Mouse (Mus musculus): ENCODE measurements around the gene Capns1. TPM values are rescaled to one million over a fixed set of nuclear protein-coding genes. Genes with fewer than 3 reads are reported as not detected.
A peak's percentile ranks its signal among the peaks of the same experiment; 100 is the strongest.
"Not testable (repeated sequence)": the region's sequence is repeated elsewhere in the genome, so short reads cannot be mapped to it uniquely, and the experiment has no call there.

Gene Capns1
- polyA plus RNA-seq (2015; fragmentation: Nextera tagmentation; extraction: Ambion mirVana), result 92.0 and 110 TPM in 2 replicates

DNA sequence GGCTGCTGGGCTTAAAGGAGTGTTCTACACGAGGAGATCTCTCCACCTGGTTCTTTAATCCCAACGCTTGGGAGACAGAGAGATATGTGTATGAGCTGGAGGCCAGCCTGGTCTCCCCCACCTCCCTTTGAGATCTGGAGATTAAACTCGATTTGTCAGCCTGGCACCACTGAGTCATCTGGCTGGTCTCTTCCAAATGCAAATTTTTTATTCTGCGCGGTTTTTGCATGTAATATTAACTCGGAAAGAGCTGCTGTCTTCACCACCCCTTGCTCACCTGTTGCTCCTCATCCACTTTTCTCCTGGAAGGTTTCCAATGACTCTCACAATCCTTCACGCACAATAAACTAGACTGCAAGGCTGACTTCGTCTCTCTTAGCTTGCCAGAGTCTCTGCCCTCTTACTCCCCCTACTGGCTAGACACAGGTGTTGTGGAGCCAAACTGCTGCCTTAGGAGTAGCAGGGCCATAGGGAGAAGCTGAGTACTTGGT lies at the start of gene Capns1:
Capns1 (minus strand) TSS at position 331 of the 491 bp plus-strand sequence.
- ATAC-seq (ENCODE audit: insufficient number of reproducible peaks, insufficient read depth, low FRiP score, low TSS enrichment, low read depth), result no peak
- no peaks in the 10 kb centered on the region for H3K9me3 ChIP-seq
- no peak within 1 kb of the TSS for H3K27ac ChIP-seq
- H3K4me3 ChIP-seq, result peak within 1 kb of the TSS; percentile 11
- H3K4me2 ChIP-seq, result peak within 1 kb of the TSS; percentile 39
- H3K36me3 ChIP-seq, result no peaks in the 10 kb centered on the region
- no peaks in the 10 kb centered on the region for H3K27me3 ChIP-seq
- 4% methylated on average over 8 of the region's 8 CpGs for WGBS
- 0 out of 2 replicates have a peak within 1 kb of the TSS, but pooled peaks have one; percentile 0 for H3K9ac ChIP-seq
- H3K4me1 ChIP-seq, result peaks cover 10% of the 10 kb centered on the region

DNA sequence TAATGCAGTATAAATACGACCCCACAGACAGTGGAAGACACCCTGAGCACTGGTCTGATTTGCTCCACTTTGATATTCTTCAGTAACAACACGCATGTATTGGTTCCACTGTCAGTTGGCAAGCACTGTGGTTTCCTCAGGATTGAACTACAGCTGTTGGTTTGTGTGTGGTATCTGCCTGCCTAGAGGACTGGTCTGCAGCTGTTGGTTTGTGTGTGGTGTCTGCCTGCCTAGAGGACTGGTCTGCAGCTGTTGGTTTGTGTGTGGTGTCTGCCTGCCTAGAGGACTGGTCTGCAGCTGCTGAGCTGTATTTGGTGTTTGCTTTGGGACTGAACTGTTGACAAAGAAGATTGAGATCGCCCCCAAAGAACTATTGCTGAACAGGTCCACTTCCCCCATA lies 38.8 kb upstream of the Capns1 start:
- not testable (repeated sequence) for H3K9ac ChIP-seq; H3K9me3 ChIP-seq; H3K27me3 ChIP-seq; H3K4me3 ChIP-seq; ATAC-seq (ENCODE audit: insufficient number of reproducible peaks, insufficient read depth, low FRiP score, low TSS enrichment, low read depth); H3K27ac ChIP-seq; H3K4me2 ChIP-seq
- Histone ChIP-seq H3K4me1 (peaks cover 11% of the 10 kb centered on the region), H3K36me3 (peaks cover 27% of the 10 kb centered on the region)
- WGBS, result 72% methylated on average over 3 of the region's 3 CpGs

DNA sequence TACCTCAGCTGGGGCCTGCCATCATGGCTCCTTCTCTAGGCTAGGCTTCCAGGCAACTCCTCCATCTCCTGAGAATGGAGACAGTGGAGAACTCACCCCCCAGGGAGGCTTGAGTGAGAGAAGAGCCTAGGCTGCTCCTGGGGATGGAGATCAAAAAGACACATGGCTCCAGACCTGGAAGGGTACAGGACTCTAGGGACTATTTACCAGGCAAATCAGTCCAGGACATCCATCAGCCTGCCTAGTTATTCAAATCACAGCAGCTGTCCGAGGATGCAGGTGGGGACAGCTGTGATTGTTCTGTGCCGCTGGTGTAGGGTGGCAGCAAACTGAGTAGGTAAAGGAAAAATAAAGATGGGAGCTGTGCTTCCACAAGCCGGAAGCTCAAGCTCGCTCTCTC lies 37.0 kb upstream of the Capns1 start, which contains the start of gene Ovol3:
Ovol3 (minus strand) TSS at position 101 of the 400 bp plus-strand sequence.
- ATAC-seq (ENCODE audit: insufficient number of reproducible peaks, insufficient read depth, low FRiP score, low TSS enrichment, low read depth), result no peak
- 90% methylated on average over 4 of the region's 4 CpGs for WGBS
- Histone ChIP-seq H3K27ac (no peak within 1 kb of the TSS), H3K9me3 (no peaks in the 10 kb centered on the region), H3K9ac (no peak within 1 kb of the TSS), H3K27me3 (no peaks in the 10 kb centered on the region), H3K36me3 (peaks cover 19% of the 10 kb centered on the region), H3K4me3 (no peak within 1 kb of the TSS), H3K4me2 (no peak within 1 kb of the TSS), H3K4me1 (peaks cover 16% of the 10 kb centered on the region)

DNA sequence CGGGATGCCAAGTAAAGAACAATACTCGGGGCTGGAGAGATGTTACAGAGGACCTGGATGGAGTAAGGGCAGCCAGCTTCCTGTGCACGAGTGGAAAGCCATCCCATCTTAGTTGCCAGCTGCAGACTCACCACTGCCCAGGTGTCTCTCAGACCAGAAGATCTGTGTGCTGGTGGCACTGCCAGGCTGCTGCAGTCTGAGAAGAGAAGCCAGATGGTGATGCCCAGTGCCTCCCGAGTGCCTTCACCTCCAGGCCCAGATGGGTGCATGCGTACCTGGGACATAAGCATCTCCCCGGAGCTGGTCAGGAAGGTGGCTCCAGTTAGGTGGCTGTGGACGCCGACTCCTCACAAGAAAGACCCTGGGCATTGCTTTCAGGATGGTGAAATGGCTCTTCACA lies 36.5 kb upstream of the Capns1 start:
- Histone ChIP-seq H3K9ac (no peak overlapping the region), H3K4me1 (peaks cover 19% of the 10 kb centered on the region), H3K36me3 (peaks cover 19% of the 10 kb centered on the region), H3K4me2 (no peak overlapping the region), H3K9me3 (no peaks in the 10 kb centered on the region), H3K27ac (no peak overlapping the region), H3K4me3 (no peak overlapping the region), H3K27me3 (no peaks in the 10 kb centered on the region)
- WGBS, result 93% methylated on average over 8 of the region's 8 CpGs
- no peak for ATAC-seq (ENCODE audit: insufficient number of reproducible peaks, insufficient read depth, low FRiP score, low TSS enrichment, low read depth)

DNA sequence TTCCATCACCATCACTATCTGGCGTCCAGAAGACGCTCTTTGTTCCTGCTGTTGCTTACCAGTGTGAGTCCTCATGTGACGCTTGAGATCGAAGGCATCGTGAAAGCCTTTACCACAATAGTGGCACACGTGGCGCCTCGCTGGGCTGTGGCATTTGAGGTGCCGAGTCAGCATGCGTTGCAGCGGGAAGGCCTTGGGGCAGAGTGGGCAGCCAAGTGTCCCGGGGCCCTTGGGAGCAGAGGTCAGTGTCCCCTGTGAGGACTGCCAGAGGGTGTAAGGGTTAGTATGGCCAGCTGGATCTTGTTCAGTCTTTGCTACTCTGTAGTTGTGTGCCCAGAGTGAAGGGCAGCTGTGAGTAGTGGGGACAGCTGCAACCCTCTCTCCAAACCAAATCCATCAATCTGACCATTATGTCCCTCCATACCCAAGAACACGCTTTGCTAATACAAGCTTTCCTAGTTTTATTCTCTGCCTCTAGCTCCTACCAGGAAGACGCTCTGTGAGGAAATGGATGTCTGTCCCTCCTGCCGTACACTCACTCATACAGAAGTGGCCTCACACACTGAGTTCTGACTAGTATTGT lies 35.8 kb upstream of the Capns1 start:
- H3K27ac ChIP-seq, result no peak overlapping the region
- H3K4me2 ChIP-seq, result no peak overlapping the region
- no peaks in the 10 kb centered on the region for H3K27me3 ChIP-seq
- H3K36me3 ChIP-seq, result peaks cover 24% of the 10 kb centered on the region
- H3K4me1 ChIP-seq, result peaks cover 19% of the 10 kb centered on the region
- H3K9me3 ChIP-seq, result no peaks in the 10 kb centered on the region
- WGBS, result 95% methylated on average over 15 of the region's 15 CpGs
- no peak overlapping the region for H3K9ac ChIP-seq
- ATAC-seq (ENCODE audit: insufficient number of reproducible peaks, insufficient read depth, low FRiP score, low TSS enrichment, low read depth), result no peak
- H3K4me3 ChIP-seq, result no peak overlapping the region

DNA sequence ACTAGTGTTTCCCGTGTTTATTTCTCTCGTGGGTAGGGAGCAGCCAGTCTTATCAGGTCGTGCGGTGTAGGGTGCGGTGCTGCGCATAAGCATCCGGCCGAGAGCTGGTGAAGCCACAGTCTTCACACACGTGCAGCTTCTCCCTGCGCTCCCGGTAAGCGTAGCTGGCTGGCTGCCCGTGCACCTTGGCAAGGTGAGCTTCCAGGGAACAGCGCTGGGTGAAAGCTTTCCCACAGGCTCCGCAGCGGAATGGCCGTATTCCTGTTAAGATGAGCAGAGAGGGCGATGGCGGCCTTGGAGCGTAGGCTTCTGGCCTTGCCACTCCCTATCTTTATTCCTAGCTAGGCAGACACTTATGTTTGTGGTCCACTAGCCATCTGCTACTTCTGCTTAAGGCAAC lies 34.8 kb upstream of the Capns1 start:
- Histone ChIP-seq H3K4me2 (peak overlapping the region; percentile 80), H3K4me1 (peaks cover 19% of the 10 kb centered on the region), H3K27ac (no peak overlapping the region), H3K27me3 (no peaks in the 10 kb centered on the region), H3K9ac (peak overlapping the region; percentile 80; the same call in 1 of the 2 replicates), H3K9me3 (no peaks in the 10 kb centered on the region), H3K36me3 (peaks cover 24% of the 10 kb centered on the region), H3K4me3 (peak overlapping the region; percentile 66)
- ATAC-seq (ENCODE audit: insufficient number of reproducible peaks, insufficient read depth, low FRiP score, low TSS enrichment, low read depth), result no peak
- WGBS, result 91% methylated on average over 20 of the region's 20 CpGs

DNA sequence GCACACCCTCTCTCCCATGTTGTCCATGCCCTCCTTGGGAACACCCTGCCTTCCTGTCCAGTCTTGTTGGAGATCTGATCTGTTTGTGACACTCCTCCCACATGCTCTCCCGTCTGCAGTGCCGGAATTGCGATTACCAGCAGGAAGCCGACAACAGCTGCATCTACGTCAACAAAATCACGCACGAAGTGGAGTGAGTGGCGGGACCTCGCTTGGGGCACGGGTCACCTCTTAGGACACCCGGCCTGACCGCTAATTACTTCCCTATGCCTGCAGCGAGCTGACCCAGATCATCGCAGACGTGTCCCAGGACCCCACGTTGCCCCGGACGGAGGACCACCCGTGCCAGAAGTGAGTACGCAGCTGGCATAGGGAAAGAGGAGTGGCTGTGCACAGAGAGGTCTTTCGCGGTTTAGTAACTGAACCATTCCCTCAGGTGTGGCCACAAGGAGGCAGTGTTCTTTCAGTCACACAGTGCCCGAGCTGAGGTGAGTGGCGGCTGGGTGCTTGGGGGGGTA lies 34.1 kb upstream of the Capns1 start:
- Histone ChIP-seq H3K4me2 (peak overlapping the region; percentile 80), H3K27me3 (no peaks in the 10 kb centered on the region), H3K9me3 (no peaks in the 10 kb centered on the region), H3K9ac (peak overlapping the region; percentile 80), H3K36me3 (peaks cover 31% of the 10 kb centered on the region), H3K4me3 (peak overlapping the region; percentile 66), H3K27ac (peak overlapping the region; percentile 94), H3K4me1 (peaks cover 19% of the 10 kb centered on the region)
- WGBS, result 3% methylated on average over 24 of the region's 24 CpGs
- no peak for ATAC-seq (ENCODE audit: insufficient number of reproducible peaks, insufficient read depth, low FRiP score, low TSS enrichment, low read depth)

DNA sequence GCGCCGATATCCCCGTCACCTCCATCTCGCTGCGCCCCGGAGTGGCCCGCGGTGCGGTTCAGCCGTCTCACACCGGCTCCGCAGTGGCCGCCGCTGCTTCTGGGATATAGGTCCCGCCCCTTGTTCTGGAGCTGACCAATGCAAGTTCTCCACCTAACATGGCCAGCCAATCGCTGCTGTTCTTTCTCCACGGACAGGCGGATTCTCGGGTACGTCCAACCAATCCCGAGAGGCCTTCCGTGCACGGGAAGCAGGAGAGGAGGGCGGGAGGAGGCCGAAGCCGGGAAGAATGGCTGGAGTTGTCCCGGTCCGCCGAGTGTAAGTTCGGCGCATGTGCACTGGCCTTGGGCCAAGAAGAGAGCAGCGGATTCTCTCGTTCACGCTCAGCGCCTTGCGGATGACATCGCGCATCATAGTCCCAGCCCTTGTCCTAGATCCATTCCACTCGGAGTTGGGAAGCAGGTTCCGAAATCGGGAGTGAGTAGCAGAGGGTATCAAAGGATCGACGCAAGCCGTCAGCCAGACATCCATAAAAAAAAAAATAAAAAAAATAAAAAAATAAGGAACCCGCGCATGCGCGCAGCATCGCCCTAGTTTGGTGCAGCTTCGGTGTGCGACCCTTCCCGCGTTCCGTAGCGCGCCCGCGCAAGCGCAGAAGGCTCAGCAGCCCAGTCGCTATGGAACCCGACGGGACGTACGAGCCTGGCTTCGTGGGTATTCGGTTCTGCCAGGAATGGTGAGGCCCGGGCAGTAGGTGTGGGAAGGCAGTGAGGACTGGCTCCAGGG lies 33.3 kb upstream of the Capns1 start, which contains the start of the genes Polr2i and Tbcb:
Polr2i (plus strand) TSS at position 280 of the 786 bp plus-strand sequence.
Tbcb (minus strand) TSS at position 604 of the 786 bp plus-strand sequence.
- under 1% methylated on average over 67 of the region's 67 CpGs for WGBS
- peaks cover 39% of the 10 kb centered on the region for H3K36me3 ChIP-seq

DNA sequence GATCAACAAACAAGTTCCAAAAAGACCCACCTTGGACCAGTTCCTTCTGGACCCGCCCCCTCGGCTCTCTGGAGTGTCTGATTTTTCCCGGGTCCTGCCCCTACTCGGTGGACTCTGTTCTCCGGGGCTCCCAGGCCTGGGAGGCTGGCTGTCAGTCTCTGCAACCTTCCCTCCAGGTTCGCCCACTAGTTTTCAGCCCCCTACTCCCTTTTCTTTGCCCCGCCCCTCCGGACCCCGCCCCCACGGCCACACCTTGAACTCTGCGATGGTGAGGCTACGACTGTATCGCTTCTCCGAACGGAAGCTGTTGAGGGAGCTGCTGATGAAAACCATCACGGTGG lies 32.7 kb upstream of the Capns1 start:
- under 1% methylated on average over 16 of the region's 16 CpGs for WGBS
- H3K4me1 ChIP-seq, result peaks cover 19% of the 10 kb centered on the region
- peak; percentile 3; the same call in 1 of the 2 replicates for ATAC-seq (ENCODE audit: insufficient number of reproducible peaks, insufficient read depth, low FRiP score, low TSS enrichment, low read depth)

More for the DNA sequence above, 33.3 kb upstream of the Capns1 start, which contains the start of the genes Polr2i and Tbcb:
- no peaks in the 10 kb centered on the region for H3K27me3 ChIP-seq
- H3K4me2 ChIP-seq, result peak within 1 kb of the TSS; percentile 80
- H3K4me1 ChIP-seq, result peaks cover 19% of the 10 kb centered on the region
- peak within 1 kb of the TSS; percentile 80 for H3K9ac ChIP-seq
- peak; percentile 90 for ATAC-seq (ENCODE audit: insufficient number of reproducible peaks, insufficient read depth, low FRiP score, low TSS enrichment, low read depth)
- no peaks in the 10 kb centered on the region for H3K9me3 ChIP-seq
- H3K27ac ChIP-seq, result peak within 1 kb of the TSS; percentile 94
- H3K4me3 ChIP-seq, result peak within 1 kb of the TSS; percentile 66

DNA sequence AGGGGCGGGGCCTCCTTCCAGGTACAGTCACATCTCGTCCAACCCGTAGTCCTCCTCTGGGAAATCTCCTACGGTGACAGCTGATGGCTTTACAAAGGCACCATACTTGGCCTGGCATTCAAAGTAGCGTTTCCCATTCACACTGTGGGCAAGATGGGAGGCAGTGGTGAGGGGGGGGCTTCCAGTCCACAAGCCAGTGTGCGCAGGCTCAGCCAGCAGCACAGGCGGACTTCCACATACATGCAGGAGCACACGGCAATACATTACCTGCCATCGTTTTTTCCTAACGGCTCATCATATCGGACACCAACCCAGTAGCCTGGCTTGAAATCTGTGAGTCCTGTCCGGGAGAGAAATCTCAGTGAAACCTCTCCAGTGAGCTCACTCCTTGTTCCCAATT lies 25.6 kb upstream of the Capns1 start:
- WGBS, result 94% methylated on average over 12 of the region's 12 CpGs
- Histone ChIP-seq H3K27me3 (no peaks in the 10 kb centered on the region), H3K4me3 (no peak overlapping the region), H3K9ac (no peak overlapping the region), H3K4me1 (peaks cover 6% of the 10 kb centered on the region), H3K9me3 (no peaks in the 10 kb centered on the region), H3K4me2 (no peak overlapping the region), H3K36me3 (peaks cover 55% of the 10 kb centered on the region), H3K27ac (no peak overlapping the region)
- ATAC-seq (ENCODE audit: insufficient number of reproducible peaks, insufficient read depth, low FRiP score, low TSS enrichment, low read depth), result no peak

More for the DNA sequence above, 32.7 kb upstream of the Capns1 start:
- no peaks in the 10 kb centered on the region for H3K27me3 ChIP-seq
- H3K4me2 ChIP-seq, result peak overlapping the region; percentile 80
- H3K27ac ChIP-seq, result peak overlapping the region; percentile 94; the same call in 1 of the 2 replicates
- peaks cover 45% of the 10 kb centered on the region for H3K36me3 ChIP-seq
- H3K4me3 ChIP-seq, result peak overlapping the region; percentile 66
- H3K9me3 ChIP-seq, result no peaks in the 10 kb centered on the region
- peak overlapping the region; percentile 80 for H3K9ac ChIP-seq

DNA sequence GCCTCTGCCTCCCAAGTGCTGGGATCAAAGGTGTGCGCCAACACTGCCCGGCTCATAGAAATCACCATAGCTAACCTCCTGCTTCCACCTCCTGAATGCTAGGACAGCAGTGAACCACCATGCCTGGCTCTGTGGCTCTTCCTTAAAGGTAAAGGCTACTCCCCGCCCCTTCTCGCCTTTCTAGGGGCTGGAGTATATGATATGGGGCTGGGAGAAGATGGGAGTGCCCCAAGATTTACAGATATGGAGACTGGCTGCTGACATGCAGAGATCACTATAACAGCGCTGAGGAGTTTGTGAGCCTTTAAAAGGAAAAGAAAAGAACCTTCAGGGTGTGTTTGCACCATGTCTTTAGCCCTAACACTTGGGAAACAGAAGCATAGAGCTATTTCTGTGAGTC lies 23.6 kb upstream of the Capns1 start:
- Histone ChIP-seq H3K4me1 (peaks cover 10% of the 10 kb centered on the region), H3K27me3 (no peaks in the 10 kb centered on the region), H3K9me3 (no peaks in the 10 kb centered on the region), H3K27ac (no peak overlapping the region), H3K36me3 (peaks cover 44% of the 10 kb centered on the region), H3K4me3 (no peak overlapping the region), H3K4me2 (no peak overlapping the region), H3K9ac (no peak overlapping the region)
- no peak for ATAC-seq (ENCODE audit: insufficient number of reproducible peaks, insufficient read depth, low FRiP score, low TSS enrichment, low read depth)
- WGBS, result 90% methylated on average over 5 of the region's 5 CpGs

Measured in embryonic facial prominence, embryonic 13.5 days (tissue).